Mouse (Mus musculus): ENCODE results near the gene Tfrc.
"Not testable (repeated sequence)": the region's sequence is repeated elsewhere in the genome, so short reads cannot be mapped to it uniquely, and the experiment has no call there.

The Tfrc gene

DNA sequence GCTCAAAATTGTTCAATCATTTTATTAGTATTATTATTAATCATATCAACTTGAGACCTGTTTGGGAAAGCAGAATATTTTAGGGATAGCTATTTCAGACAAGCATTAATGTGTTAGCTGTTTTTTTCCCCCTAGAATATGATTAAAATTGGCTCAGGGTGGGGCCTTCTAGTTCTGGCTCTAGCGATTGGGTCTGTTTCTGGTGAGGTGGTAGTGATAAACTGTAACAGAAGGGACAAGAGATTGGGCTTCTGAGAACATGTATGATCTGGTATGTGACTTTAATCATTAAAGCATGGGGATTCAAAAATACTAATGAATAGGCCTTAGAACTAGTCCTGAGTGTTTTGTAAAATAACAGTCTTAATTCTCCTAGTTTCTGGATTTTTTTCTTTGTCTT, 3.3 kb downstream of the Tfrc start:
- no peak for DNase-seq (ENCODE audit: low spot score in 2 of 2)

DNA sequence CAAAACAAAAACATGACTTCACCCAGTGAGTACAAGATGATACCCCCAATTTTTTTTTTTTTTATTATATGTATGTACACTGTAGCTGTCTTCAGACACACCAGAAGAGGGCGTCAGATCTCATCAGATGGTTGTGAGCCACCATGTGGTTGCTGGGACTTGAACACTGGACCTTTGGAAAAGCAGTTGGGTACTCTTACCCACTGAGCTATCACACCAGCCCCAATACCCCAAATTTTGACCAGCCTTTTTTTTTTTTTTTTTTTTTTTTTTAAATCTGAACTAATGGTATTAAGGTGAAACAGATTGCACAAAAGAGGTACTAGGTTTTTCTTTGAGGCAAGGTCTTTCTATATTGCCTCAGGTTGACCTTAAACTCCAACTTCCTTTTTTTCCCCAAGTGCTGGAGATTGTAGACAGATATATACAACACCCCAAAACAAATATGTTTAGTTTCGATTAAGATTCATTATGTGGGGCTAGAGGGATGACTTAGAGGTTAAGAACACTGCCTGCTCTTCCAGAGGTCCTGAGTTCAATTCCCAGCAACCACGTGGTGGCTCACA, 4.6 kb downstream of the Tfrc start:
- DNase-seq (ENCODE audit: low spot score in 2 of 2), result no peak

- no peak for DNase-seq (ENCODE audit: low spot score in 2 of 2)
These were observed 5.3 kb downstream of the Tfrc start for GRCm38 (mm10) chr16:32614047-32614446.

DNA sequence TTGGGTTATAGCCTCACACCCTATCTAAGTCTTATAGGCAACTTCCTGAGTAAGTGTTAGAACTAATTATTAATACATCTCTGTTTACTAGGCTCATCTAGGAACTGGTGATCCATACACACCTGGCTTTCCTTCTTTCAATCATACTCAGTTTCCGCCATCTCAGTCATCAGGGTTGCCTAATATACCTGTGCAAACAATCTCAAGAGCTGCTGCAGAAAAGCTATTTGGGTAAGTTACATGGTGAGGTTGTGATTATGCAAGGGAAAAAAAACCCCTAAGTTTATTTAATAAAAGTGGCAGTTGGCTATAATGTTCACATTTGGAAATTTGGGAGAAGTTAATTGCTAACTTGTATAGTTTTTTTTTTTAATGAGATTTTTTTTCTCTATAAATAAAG, 10.2 kb downstream of the Tfrc start:
- no peak for DNase-seq (ENCODE audit: low spot score in 2 of 2)

DNA sequence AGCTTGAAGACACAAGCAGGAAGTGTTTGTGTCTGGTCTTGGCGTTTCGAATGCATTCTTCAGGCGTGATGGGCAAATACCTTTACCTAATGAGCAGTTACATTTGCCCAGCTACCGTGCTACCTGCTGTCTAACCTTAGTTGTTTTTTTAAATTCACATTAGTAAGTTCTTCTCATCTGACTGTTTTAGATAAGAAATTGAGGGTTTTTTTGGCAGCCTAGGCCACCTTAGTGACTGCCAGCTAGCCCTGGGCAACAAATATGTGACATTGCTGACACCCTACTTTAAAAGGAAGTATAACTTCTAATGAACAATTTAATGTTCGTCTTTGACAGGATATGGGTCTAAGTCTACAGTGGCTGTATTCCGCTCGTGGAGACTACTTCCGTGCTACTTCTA, 19.4 kb downstream of the Tfrc start:
- DNase-seq (ENCODE audit: low spot score in 2 of 2), result no peak

DNA sequence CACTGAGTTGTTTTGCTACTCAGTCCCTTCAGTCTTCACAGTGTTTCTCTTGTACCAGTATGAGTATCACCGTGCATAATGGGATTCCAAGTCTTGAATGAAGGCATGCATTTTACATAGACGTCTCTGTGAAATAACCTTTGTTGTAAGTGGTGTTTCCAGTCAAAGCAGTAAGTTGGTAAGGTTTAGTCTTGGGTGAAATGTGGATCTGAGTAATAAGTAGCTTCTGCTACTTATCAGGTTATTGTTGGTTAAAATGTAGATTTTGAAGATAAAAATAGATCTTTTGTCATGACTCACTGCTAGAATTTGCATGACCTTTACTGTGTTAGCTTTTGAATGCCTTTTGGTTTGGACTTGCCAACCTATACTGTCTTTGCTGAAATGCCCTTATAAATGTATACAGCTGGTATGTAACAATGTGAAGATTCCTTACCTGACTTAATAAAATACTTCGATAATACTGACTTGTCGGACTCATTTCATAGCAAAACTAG, 23.7 kb downstream of the Tfrc start:
- DNase-seq (ENCODE audit: low spot score in 2 of 2), result no peak

DNA sequence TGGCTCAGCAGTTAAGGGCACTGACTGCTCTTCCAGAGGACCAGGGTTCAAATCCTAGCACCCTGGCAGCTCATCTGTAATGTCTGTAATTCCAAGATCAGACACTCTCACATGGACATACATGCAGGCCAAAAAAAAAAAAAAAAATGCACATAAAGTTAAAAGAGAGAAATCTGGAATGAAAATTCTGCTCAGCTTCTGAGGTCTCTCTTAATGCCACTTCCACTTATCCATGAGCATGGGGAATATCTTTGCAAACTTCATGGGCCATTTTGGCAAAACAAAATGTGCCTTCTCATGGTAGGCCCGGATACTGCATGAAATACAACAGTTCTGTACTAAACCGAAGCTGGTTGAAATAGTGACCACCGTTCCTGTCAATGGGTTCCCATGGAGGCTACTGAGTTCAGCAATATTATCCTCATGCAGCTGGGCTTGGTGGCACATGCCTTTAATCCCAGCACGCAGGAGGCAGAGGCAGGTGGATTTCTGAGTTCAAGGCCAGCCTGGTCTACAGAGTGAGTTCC, 24.8 kb downstream of the Tfrc start:
- DNase-seq (ENCODE audit: low spot score in 2 of 2), result no peak

GRCm38 (mm10) chr16:32634183-32634582, 25.5 kb downstream of the Tfrc start:
- DNase-seq (ENCODE audit: low spot score in 2 of 2), result no peak

GRCm38 (mm10) chr16:32635314-32635713, 26.6 kb downstream of the Tfrc start:
- no peak for DNase-seq (ENCODE audit: low spot score in 2 of 2)

GRCm38 (mm10) chr16:32636331-32636730, 27.6 kb downstream of the Tfrc start:
- DNase-seq (ENCODE audit: low spot score in 2 of 2), result no peak

DNA sequence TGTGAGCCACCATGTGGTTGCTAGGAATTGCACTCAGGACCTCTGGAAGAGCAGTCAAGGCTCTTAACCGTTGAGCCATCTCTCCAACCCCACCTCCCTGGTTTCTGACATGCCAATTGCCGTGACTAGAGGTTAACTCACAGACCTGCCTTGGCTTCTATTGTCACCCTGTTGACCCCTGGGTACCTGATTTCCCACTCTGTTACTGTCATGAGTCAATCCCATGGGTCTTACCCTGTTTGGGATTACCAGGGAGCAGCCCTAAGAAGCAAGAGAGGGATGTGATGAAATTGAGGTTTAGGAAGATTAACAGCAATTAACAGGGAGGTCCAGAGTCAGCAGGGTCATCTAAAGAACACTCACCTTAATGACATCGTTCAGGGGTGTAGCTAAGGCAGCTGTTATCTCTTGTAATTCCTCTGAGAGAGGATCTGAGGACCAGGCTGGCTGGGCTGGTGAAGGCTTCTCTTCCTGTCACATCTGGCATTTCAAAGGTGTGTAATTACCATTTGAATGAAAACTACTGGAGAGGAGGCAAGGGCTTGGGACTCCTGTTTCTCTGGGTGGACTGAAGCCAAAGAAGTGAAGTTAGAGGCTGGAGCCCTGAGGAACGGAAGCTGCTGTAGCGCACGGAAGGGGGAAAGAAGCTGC, 28.3 kb downstream of the Tfrc start:
- no peak for DNase-seq (ENCODE audit: low spot score in 2 of 2)

- DNase-seq (ENCODE audit: low spot score in 2 of 2), result peak in 1 of 2 experiments; percentile 79
These were observed 29.8 kb downstream of the Tfrc start for GRCm38 (mm10) chr16:32638476-32638875.

DNA sequence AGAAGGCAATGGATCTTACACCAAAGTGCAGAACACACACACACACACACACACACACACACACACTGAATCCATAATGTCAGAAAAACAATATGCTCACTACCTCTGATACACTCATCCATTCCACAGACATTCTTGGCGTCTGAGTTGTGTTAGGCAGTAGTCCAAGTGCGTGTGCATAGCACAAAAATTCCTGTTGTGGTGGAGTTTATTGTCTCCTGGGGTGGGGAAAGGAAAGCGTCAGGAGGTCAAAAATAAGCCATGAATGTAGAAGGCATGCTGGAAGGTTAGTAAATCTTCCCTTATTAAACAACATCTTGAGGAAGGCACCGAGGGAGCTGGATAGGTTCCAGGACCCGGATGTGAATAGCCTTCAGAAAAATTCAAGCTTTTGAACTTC, 31.4 kb downstream of the Tfrc start:
- DNase-seq (ENCODE audit: low spot score in 2 of 2), result no peak

- not testable (repeated sequence) for DNase-seq (ENCODE audit: low spot score in 2 of 2)
These were observed 32.0 kb downstream of the Tfrc start for GRCm38 (mm10) chr16:32640683-32641082.

GRCm38 (mm10) chr16:32641440-32642219, 32.9 kb downstream of the Tfrc start:
- DNase-seq (ENCODE audit: low spot score in 2 of 2), result no peak

DNA sequence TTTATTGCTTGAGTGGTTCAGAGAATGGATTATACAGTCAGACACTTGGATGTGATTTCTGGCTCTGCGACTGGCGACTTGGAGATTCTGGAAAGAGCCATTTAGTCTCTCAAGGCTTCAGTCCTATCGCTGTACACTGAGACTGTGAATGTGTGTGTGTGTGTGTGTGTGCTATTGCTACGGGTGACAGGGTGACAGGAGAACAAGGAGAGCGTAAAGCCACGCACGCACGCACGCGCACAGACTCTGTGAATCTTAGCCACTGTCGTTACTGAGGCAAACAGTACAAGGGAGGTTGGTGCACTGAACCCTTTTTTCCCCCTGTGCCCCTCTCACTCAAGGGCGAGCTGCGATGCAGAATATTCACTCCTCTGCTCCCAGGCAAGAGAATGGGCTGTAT, 33.6 kb downstream of the Tfrc start:
- no peak for DNase-seq (ENCODE audit: low spot score in 2 of 2)

DNA sequence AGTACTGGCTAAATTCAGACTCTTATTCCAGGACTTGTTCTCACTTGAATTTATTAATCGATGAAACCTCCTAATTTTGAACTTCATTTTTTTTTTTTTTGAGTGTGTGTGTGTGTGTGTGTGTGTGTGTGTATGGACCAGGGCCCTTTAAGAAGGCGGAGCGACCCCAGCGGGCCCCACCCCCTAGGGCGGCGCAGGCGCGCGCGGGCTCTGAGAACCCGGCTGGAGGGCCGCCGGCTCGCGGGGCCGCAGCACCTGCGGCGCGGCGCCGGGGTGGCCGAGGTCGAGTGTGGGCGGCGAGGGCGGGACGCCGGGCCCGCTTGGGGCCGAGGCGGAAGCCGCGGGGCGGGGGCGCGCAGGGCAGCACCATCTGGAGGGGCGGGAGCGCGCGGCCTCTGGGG, 34.9 kb downstream of the Tfrc start, which contains the start of gene Tnk2:
Gene Tnk2 (plus strand): TSS at position 214 of the 401 bp plus-strand sequence.
- peak; percentile 84 to 88 for DNase-seq (ENCODE audit: low spot score in 2 of 2)

DNA sequence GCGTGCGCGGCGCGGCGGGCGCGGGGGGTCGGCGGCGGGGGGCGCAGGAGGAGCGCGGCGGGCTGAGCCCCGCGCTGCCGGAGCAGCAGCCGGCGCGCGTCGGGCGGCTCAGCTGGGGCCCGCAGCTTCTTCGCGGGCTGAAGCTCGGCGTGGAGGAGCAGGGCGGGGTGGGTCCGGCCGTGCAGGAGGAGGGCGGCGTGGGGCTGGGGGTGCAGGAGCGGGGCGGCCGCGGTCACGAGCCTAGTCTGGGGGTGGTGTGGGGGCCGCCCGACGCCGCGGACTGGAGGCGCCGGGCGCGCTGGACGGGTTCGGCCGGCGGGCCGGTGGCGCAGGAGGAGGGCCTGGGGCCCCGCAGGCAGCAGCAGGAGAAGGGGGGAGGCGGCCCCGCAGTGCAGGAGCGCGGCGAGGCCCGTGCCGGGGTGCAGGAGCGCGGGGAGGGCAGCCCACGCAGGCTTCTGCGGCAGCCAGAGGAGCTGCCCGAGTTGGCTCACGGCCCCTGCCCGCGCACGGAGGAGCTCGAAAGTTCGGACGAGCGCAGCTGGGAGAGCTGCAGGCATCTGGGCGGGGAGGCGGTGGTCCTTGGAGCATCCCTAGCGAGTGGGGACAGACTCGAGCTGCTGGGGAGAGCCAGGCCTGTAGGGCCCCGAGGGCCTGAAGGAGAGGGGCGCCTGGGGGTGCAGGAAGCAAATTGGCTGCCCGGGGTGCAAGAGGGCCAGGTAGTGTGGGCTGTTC, 35.5 kb downstream of the Tfrc start:
- no peak for DNase-seq (ENCODE audit: low spot score in 2 of 2)

DNA sequence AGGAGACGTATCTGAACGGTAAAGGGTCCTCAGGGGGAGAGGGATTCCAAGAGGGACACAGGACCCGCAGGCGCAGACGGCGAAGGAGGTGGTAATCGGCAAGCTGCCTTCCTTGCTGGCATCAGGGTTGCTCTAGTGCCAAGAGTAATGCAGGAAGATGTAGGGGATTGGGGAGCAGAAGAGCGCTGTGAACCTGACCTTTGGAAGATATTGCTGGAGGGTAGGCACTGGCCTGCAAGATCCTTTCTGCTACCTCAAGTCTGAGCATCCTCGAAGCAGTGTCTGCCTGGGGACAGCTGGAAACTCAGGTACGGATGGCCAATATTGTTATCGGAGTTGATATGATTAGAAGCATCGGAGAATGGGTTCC, 36.1 kb downstream of the Tfrc start:
- DNase-seq (ENCODE audit: low spot score in 2 of 2), result no peak

- peak in 1 of 2 experiments; percentile 67 for DNase-seq (ENCODE audit: low spot score in 2 of 2)
These were observed 36.7 kb downstream of the Tfrc start for GRCm38 (mm10) chr16:32645361-32645914.

GRCm38 (mm10) chr16:32646014-32646413, 37.3 kb downstream of the Tfrc start:
- no peak for DNase-seq (ENCODE audit: low spot score in 2 of 2)

DNA sequence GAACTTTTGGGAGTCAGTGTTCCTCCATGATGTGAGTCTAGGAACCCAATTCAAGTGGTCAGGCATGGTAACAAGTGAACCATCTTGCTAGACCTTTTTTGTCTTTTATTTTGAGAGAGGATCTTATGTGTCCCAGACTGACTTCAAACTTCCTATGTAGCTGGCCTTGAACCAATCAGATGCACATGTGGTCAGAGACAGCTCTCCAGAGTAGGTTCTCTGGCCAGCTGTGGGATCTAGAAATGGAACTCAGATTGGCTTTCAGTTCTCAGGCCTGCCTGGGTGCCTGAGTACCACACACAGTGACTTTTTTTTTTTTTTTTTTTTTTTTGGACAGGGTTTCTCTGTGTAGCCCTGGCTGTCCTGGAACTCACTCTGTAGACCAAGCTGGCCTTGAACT, 39.0 kb downstream of the Tfrc start:
- no peak for DNase-seq (ENCODE audit: low spot score in 2 of 2)

All from urinary bladder, postnatal 36 days (tissue).